Mouse (Mus musculus): ENCODE measurements around the gene Ccdc63.
"Not testable (repeated sequence)": the region's sequence is repeated elsewhere in the genome, so short reads cannot be mapped to it uniquely, and the experiment has no call there.

The Ccdc63 gene

DNA sequence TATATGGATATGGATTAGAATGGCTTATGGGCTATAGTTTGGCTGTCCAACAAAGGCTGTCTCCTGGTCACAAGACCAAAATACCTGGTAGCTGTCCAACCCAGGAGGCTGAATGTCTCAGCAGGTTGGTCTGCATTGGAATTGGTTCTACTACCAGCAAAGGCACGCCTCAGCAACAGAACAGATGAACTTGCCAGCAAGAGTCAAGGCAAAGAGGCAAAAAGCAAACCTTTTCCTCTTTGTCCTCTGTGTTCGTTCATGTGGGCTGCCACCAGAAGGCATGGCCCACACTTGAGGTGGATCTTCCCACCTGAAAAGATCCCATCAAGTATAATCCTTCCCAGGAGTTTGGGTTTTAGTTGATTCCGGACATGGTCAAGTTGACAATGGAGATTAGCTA lies at the start of gene Ccdc63:
TSS of gene Ccdc63 (minus strand) at position 101 of the 400 bp plus-strand sequence.
- DNase-seq (ENCODE audit: low spot score in 2 of 2), result no peak

DNA sequence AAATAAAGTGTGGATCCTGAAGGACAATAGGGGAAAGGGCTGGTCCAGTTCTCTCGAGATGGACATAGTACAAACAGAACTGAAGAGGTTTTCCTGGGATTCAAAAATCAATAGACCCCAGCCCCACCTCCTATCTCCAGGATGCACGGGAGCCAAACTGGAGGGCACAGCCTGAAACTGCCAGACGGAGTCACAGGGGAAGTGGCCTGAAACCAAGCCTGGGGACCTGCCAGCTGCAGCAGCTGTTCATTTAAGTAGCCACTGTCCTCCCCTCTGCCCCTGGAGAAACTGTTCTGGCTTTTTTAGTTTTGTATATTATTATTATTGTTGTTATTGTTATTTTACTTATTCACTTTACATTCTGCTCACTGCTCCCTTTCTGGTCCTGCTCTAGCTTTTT lies 48.5 kb upstream of the Ccdc63 start:
- DNase-seq (ENCODE audit: low spot score in 2 of 2), result no peak

DNA sequence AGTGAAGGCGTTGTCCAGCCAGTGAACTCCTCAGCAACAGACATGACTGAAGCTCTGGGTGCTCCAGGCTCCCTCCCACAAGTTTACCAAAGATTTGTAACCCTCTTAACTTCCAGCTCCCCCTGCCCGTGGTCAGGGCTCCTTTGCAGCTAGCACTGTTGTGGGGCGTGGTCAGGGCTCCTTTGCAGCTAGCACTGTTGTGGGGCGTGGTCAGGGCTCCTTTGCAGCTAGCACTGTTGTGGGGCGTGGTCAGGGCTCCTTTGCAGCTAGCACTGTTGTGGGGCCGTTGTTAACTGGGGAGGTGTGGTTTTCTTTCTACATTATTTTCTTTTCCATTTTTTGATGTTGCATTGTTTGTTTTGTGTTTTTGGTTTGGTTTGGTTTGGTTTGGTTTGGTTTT lies 44.2 kb upstream of the Ccdc63 start:
- DNase-seq (ENCODE audit: low spot score in 2 of 2), result not testable (repeated sequence)

DNA sequence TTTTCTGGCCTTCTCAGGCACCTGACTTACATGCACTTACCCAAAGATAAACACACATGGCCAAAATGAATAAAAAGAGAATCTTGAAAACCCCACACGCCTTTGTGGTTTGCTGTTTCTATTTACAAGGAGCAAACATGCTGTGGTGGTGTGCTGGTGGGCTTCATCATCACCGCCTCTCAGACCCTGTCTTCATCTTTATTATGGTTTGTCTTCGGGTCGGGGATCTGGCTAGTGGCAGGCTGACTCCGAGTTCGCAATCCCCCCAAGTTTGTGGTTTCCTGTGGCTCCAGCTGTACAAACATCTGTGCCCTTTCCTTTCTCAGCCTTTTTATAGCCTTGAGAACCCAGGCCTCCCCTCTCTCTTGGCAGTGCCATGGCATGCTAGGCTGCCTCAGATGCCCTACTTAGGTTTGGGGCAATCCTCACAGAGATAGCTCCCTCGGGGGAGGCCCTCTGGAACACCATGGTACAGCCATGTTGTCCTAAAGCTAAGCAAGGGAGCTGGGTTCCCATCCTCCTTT lies 43.7 kb upstream of the Ccdc63 start:
- no peak for DNase-seq (ENCODE audit: low spot score in 2 of 2)

DNA sequence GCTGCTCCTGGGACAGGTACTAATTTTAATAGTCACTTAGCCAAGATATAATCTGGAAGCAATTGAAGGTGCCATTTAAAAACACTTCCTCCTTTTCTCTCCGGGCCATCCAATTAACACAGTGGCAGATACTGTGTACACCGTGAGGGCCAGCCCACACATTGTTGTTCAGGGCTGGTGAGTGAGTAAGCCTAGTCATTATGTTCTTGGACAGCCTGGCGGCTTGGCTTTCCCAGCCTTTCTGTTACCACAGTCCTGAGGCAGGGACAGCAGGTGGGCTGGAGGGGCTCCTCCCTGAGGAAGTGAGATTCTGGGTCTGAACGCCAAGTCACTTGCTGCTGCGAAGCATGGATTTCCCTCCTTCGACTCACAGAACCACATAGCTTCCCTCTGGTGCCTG lies 39.0 kb upstream of the Ccdc63 start:
- DNase-seq (ENCODE audit: low spot score in 2 of 2), result no peak

DNA sequence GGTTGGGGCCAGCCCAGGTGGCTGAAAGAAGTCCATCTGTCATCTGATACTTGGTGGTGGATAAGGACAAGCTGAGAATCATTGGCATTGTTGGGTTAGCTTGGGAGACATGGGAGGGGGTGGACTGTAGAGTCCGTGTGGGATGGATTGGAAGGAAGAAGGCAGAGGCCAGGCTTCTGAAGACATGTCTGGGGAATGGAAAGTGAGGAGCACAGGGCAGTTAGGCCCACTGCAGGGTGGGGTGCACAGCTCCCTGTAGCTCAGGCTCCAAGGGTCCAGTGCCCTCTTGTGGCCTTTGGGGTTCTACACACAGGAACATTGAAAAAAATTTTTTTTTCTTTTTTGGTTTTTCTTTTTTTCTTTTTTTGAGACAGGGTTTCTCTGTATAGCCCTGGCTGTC lies 35.8 kb upstream of the Ccdc63 start:
- DNase-seq (ENCODE audit: low spot score in 2 of 2), result peak in 1 of 2 experiments; percentile 41

DNA sequence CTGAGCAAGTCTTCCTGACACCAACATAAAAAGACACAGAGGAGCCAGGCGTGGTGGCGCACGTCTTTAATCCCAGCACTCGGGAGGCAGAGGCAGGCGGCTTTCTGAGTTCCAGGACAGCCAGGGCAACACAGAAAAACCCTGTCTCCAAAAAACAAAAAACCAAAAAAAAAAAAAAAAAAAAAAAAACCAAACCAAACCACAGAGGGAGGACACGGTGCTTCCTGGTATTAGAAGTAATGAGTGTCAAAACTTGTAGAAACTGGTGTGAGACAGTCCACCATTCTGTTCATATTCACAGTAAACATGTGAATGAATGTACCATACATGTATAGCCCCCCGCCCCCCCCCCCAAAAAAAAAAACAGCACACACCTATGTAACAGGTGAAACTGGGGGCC lies 35.3 kb upstream of the Ccdc63 start:
- no peak for DNase-seq (ENCODE audit: low spot score in 2 of 2)

DNA sequence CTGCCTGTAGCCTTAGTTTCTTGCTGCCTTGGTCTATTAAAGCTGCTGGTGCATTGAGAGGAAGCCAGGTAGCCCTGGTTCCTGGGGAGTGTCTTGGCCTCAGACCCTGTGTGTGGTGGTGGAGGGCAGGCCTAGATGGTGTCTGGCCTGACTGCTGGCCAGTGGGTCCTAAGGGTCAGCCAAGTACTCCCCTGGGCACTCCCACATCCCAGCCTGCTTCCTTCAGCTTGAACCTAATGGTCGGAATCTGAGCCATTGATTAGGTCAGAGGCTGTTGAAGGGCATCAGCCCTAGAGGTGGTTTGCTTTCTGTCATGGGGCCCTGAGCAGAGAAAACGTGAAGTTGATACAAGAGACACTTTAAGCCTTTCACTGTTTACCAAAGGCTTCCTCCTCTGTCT lies 34.8 kb upstream of the Ccdc63 start:
- no peak for DNase-seq (ENCODE audit: low spot score in 2 of 2)

DNA sequence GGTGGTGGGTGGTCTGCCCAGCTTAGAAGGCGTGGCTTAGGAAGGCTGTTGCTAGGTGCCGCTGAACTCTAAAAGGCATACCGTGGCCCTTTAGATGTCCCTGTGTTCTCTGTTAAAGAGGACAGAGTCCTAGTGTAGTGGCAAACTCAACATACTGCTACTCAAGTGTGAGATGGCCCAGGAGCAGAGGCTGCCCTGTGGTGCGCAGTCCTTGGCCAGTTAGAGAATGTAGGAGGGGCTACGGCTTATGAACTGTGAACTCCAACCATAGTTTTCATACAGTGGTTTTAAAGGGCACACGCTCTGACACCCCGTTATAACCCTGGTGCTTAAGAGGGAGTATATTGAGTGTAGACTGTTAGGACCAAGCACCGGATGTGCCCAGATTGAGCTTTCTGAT lies 30.4 kb upstream of the Ccdc63 start:
- no peak for DNase-seq (ENCODE audit: low spot score in 2 of 2)

DNA sequence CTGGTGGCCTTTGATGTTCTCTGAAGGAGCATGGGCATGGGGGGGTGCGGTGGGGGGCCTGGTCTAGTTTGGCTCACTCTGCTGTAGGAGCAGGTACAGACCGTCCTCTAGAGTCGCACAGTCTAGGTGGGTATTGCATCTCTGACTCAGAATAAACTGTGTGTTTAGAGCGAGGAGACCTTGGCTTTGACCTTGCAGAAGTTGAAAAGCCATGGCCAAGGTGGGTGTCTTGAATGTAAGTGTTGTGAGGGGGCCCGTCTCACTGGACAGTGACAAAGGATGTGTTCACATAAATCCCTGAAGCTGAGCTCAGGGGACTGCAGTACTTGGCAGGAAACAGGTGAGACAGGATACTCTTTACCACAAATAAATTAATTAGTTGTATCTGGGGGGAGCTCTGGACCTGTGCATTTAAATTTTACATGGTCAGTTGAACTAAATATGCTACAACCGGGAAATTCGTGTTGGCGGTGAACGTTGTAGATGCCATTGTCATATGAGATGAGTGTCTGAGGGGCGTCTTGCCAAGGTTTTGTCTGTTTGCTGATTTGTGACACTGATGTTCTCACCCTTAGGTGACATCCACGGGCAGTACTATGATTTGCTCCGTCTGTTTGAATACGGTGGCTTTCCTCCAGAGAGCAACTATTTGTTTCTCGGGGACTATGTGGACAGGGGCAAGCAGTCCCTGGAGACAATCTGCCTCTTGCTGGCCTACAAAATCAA lies 27.9 kb upstream of the Ccdc63 start:
- DNase-seq (ENCODE audit: low spot score in 2 of 2), result no peak

DNA sequence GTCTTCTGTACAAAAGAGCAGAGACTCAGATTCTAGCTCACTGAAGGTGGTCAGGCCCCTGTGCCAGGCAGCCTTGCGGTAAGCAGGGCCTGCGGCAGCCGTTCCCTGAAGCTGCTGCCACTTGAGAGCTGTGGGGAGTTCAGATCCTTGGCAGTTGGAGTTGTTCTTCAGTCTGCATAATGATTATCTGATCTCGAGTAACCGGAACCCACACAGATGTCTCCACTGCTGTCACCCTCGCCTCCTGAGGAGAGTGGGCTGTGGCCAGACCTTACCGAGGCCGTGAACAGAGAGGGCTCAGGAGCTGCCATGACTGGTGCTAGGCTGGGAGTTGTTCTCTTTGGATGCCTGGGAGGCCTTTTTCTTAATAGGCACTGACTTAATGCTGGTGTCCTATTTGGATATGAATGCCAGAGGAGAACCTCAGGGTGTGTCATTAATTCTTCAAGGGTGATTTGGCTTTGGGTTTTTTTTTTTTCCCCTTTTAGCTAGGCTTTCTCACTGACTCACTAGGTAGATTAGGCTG lies 26.1 kb upstream of the Ccdc63 start:
- DNase-seq (ENCODE audit: low spot score in 2 of 2), result no peak

DNA sequence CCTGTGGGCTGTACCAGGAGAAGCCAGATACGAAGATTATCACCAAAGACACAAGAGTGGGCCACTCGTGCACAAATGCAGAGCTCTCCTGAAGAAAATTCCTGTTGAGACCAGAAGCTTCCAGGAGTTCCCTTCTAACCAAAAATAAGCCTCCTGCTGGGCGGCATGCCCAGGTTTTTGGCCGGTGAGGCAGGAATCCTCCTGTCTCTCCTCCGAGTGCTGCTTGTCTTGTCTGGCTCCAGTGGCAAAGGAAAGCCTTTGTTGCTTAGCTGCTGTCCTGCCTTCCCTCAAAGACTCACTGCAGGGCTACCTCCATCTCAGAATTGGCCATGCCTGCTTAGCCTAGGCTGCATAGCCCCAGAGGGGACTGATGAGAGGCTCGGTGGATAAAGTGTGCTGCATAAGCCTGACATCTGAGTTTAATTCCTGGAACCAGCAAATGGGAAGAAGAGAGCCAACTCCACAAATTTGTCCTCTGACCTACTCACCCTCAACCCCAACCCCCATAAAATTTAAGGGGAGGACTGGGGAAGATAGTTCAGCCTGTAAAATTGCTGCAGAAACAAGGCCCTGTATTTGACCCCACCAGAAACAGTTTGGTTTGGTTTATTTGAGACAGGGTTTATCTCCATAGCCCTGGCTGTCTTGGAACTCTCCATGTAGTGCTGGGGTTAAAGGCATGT lies 24.8 kb upstream of the Ccdc63 start:
- DNase-seq (ENCODE audit: low spot score in 2 of 2), result no peak

DNA sequence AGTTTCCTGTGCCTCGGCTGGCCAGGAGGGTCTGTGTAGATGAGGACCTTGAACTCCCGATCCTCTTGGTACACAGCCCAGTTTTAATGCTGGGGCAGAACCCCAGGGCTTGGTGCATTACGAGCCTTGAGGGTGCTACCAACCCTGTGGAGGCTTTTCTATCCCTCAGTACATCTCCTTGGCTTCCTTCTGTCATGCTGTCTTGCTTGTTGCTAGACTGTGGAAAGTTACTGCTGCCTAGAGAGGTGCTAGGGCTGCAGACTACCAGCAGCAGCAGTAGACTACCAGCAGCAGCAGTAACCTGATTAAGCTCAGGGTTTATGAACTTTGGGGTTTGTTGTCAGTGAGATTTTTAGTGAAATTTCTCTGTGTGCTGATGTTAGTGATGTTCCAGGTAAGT lies 23.4 kb upstream of the Ccdc63 start:
- DNase-seq (ENCODE audit: low spot score in 2 of 2), result no peak

DNA sequence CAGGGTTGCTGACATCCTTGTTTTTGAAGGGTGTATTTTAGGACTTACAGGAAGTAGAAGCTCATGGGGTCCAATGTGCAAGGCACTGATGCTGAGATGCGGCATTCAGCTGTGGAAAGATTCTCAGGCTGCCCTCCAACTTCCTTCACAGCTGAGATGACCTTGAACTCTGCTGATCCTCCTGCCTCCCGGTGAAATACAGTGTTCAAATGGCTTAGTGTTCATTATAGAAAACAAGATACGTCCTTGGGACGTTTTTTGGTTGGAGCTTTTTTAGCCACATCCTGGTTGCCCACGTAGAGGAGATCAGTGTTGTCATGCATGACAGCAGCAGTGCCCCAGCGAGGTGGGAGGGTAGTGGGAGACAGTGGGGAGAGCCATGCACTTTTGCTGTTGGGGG lies 22.6 kb upstream of the Ccdc63 start:
- no peak for DNase-seq (ENCODE audit: low spot score in 2 of 2)

DNA sequence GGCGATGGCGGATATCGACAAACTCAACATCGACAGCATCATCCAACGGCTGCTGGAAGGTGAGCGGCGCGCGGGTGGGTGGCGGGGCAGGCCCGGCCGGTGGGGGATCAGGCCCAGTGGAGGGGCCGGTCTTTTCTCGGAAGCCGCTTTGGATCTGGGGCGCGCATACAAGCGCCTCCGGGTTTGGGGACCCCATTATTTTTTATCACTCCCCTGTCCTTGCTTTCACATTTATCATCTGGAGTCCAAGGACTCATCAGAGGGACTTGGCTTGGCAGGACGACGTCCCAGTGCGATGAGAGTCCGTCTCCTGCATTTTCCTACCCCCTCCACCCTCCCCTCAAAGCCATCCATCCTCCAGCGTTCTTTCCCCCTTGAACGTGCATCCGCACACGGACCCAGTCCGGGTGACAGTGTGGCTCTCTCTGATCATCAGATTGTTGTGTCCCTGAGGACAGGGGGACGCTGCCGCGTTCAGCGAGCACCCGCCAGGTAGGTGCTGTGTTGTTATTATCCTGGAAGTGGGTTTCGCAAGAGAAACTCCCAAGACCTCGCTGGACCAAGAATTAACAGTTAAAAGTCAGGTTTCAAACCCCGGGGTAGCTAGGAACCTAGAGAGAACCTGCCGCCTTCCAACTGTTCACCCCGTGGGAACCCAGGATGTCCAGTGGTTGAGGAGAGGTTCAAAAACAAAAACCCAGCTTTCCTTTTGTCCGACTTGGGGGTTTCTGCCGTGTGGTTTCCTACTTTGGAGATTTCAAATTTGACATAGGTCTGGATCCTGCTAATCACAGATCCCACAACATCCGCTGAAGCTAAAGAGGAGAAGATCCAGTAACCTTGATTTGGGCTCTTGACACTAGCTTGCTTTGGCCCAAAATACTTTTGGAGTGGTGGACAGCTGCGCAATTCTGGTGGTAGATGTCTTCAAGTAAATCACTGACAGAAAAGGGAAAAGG lies 18.2 kb upstream of the Ccdc63 start:
- peak in 1 of 2 experiments; percentile 6 for DNase-seq (ENCODE audit: low spot score in 2 of 2)

DNA sequence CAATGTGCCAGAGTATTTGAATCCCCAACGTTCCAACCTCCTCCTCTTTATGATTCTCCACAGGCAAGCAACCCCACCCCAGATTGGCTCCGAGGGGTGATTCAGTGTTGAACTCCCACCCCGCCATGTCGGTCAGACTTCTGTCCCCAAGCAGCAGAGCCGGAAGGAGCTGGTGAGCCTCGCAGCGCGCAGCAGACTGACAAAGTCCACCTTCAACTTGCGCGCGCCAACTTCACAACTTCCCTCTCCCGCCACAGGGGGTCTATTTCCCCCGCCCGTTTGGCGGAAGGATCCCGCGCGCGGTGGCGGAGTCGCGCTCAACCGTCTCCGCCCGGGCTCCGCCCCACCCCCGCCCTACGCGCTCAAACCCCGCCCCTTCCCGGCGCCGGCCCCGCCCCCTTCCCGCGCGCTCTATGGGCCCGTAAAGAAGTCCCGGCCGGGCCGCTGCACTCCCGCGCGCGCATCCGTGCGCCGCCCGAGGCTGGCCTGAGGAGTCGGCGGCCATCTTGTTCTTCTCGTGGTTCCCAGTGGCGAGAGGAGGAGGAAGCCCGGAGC lies 17.3 kb upstream of the Ccdc63 start, which contains the start of gene Ppp1cc:
TSS of gene Ppp1cc (plus strand) at position 452 of the 555 bp plus-strand sequence.
- DNase-seq (ENCODE audit: low spot score in 2 of 2), result peak; percentile 85 to 89

DNA sequence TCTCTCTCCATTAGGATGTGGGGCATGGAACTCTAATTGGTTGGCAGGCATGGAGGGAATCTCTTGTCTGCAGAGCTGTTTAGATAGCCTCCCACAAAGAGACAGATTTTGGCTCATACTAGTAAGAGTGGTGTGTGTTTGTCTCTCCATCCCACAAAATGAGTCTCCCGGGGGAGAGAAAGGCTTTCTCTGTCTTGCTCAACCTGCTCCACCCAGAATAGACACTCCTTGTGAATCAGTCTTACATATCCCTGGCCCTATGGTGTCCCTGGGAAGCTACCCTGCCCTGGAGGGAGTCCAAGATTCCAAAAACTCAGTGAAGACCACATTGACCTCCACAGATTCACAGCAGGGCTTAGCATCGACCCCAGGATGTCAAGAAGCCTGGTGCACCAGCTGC lies 15.9 kb upstream of the Ccdc63 start:
- DNase-seq (ENCODE audit: low spot score in 2 of 2), result no peak

DNA sequence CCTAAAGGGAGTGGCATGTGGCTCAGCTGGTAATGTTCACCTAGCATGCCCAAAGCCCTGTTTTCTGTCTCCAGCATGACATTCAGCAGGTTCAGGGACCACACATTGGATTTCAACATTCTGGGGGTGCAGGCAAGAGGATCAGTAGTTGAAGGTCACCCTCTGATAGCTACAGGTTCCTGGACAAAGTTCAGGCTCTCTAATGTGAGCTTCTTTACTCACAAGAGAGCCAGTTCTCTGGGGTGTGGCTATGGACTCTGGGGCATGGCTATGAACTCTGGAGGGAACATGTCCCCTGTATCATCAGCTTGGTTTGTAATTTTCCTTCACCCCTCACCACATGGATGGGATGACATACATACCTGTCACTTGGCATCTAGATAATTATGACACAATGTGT lies 15.0 kb upstream of the Ccdc63 start:
- no peak for DNase-seq (ENCODE audit: low spot score in 2 of 2)

DNA sequence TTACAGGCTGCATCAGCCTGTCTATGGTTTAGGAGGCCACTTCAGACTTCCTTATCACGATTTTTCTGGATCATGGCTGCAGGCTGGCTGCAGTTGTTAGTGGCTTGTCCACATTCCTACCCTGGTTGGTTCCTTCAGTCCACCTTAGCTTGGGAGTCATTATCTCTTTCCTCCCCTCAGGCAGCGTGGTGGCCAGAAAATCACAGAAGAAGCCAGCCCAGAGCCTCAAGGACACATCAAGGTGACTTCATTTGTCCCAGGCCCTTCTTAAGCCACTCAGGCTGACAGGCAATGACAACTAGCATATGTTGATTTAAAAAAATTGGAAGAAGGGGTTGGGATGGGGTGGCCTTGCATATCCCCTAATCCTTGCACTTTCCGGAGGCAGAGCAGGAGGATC lies 14.2 kb upstream of the Ccdc63 start:
- DNase-seq (ENCODE audit: low spot score in 2 of 2), result no peak

DNA sequence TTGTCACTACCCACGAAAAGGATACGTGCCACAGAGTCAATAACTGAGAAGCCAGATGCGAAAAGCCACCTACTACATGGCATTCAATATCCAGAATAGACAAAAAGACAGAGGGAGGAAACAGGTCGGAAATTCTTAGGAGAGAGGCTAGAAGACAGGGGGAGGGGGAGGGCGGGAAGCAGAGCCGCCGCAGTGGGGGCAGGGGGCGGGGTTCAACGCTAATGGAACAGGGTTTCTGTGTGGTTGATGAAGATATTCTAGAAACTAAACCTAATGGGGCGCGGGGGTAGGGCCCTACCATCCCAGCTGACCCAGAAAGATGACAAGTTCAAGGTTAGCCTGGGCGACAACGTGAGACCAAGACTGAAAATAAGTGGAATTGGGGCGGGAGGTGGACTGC lies 13.4 kb upstream of the Ccdc63 start:
- DNase-seq (ENCODE audit: low spot score in 2 of 2), result no peak

DNA sequence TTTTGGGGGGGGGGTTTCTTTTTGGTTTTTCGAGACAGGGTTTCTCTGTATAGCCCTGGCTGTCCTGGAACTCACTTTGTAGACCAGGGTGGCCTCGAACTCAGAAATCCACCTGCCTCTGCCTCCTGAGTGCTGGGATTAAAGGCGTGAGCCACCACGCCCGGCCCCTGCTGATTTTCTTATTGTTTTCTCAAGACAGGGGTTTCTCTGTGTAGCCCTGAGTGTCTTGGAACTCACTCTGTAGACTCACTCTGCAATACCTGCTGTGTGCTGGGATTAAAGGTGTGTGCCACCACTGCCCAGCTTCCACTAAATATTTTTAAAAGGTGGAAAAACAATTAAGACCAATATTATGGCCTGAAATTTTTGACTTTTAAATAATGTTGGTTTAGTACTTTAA lies 11.9 kb upstream of the Ccdc63 start:
- not testable (repeated sequence) for DNase-seq (ENCODE audit: low spot score in 2 of 2)
